ENCODE assay signal across 13 mouse cellular contexts in genomic region chr19:56992978-56993545, GRCm38 (mm10). TPM values are rescaled to one million over a fixed set of nuclear protein-coding genes. Genes with fewer than 3 reads are reported as not detected.
A peak's percentile ranks its signal among the peaks of the same experiment; 100 is the strongest.
DNase-seq lines count a peak whose midpoint lies in the region.
"Had no signal": no experiment of that assay in that cellular context is flagged by ENCODE, and none has a peak within 500 bp of the region (broad histone marks: within the 10 kb centered on the region; RNA-seq: fewer than 3 reads in every experiment).

No protein-coding gene starts in this region.

- DNase-seq in adrenal gland, adult 8-10 months: peak; percentile 57
- no peak for DNase-seq in adrenal gland, postnatal 25 days
- peak; percentile 12 for DNase-seq in kidney, postnatal 10 days
- DNase-seq in kidney, adult 18-20 months: no peak
- DNase-seq in adrenal gland, postnatal 10 days: peak; percentile 25
- peak; percentile 37 for DNase-seq in adrenal gland, postnatal 14 days
- no peak for DNase-seq in right cerebral cortex, adult 18-20 months
- DNase-seq: cerebellum, adult 9-10 months; cerebellum, postnatal 14 days; gastrocnemius, postnatal 25 days; heart, adult 2 months had no signal

RNA-seq across cellular contexts. Expression of gene Afap1l2, which starts 15.0 kb away (rescaled TPM):
- total RNA-seq in adrenal gland, adult 8-10 months (2022): 10 to 100 TPM; 26.7 to 42.5 (median 32.2) TPM
- 11.4 and 14.3 TPM in 2 replicates for total RNA-seq in adrenal gland, postnatal 25 days (2021)
- total RNA-seq in adrenal gland, postnatal 10 days (2021): 10 to 100 TPM; 11.4 to 17.4 TPM
- total RNA-seq in adrenal gland, postnatal 14 days (2021): 15.2 and 17.3 TPM in 2 replicates
- total RNA-seq: hematopoietic stem cell, adult 5-6 weeks; MEL had no signal

Comparison
In these comparisons a context has a peak if more than half of its experiments do, and no peak if none do; other contexts are left out.
1. DNase-seq: peak in adrenal gland, adult 8-10 months (single experiment), kidney, postnatal 10 days (single experiment), adrenal gland, postnatal 10 days (single experiment) and adrenal gland, postnatal 14 days (single experiment); none in adrenal gland, postnatal 25 days (single experiment), kidney, adult 18-20 months (single experiment) and right cerebral cortex, adult 18-20 months (single experiment).